Mouse (Mus musculus): Measurements from ENCODE around the gene Osbpl9.

DNA sequence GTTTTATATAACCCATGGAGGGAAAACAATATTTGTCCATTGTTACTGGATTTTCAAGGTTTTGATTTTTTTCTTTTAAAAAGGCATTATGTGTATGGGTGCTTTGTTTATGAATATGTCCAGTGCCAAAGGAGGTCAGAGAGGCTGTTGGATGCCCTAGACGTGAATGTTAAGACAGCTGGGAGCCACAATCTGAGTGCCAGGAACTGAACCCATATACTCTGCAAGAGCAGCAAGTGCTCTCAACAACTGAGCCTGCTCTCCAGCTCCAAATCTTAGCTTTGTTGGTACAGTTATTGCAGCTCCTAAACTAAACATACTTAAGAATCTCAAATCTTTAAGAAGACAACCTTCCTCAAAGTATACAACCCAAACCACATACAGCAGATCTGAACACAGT lies 59.0 kb downstream of the Osbpl9 start:
- no peak for TF ChIP-seq CTCF (IDR thresholded peaks at IDR 0.05)
- TF ChIP-seq POLR2A (IDR thresholded peaks at IDR 0.05; ENCODE audit: insufficient read depth, low read depth, low read length) = no peak
- no peak for TF ChIP-seq EP300 (IDR thresholded peaks at IDR 0.05; ENCODE audit: insufficient read depth, low read depth, low read length)
